Mouse (Mus musculus) ES-E14 (cell line): ENCODE measurements around the gene Gm14190. TPM values are rescaled to one million over a fixed set of nuclear protein-coding genes. Genes with fewer than 3 reads are reported as not detected.

Experiments used
- DNase-seq: peaks from one replicate; pipeline ENCODE4 v3.0.0-alpha.2; 2013; ENCODE audit warnings: low read depth, low spot score
- H3K27ac ChIP-seq: 2 replicates; pipeline ENCODE4 v1.5.1; 2012; ENCODE audit warnings: low read depth, mild to moderate bottlenecking, low read length, moderate library complexity, mixed read lengths; ENCODE audit not compliant: poor library complexity, insufficient read depth, severe bottlenecking
- H3K36me3 ChIP-seq: 2 replicates; pipeline ENCODE4 v1.6.1; 2012; ENCODE audit warnings: mild to moderate bottlenecking, low read length, moderate library complexity, mixed read lengths; ENCODE audit not compliant: control insufficient read depth, poor library complexity, insufficient read depth, severe bottlenecking
- H3K4me1 ChIP-seq, 2 experiments: fragments of 150-350 bp in 1 of 2; sonication (generic) in 1 of 2; 2 replicates each; pipeline ENCODE4 v1.6.1; 2012; ENCODE audit warnings: low read length in 2 of 2, mild to moderate bottlenecking in 1 of 2, mixed read lengths in 1 of 2; ENCODE audit not compliant: control insufficient read depth in 2 of 2, insufficient read depth in 2 of 2, poor library complexity in 1 of 2
- H3K4me3 ChIP-seq, 2 experiments: fragments of 150-350 bp in 1 of 2; sonication (generic) in 1 of 2; 2 replicates each; pipeline ENCODE4 v1.5.1; 2012; ENCODE audit warnings: low read length in 2 of 2, low read depth in 1 of 2, mild to moderate bottlenecking in 1 of 2, mixed read lengths in 1 of 2; ENCODE audit not compliant: insufficient read depth in 1 of 2, poor library complexity in 1 of 2, severe bottlenecking in 1 of 2
- H3K9ac ChIP-seq: 2 replicates; pipeline ENCODE4 v1.6.1; 2012; ENCODE audit warnings: low read depth, mild to moderate bottlenecking, low read length, mixed read lengths; ENCODE audit not compliant: poor library complexity, insufficient read depth, severe bottlenecking
- H3K9me3 ChIP-seq: fragments of 150-350 bp; sonication (generic); 2 replicates; pipeline ENCODE4 v1.6.1; 2012; ENCODE audit warnings: low read depth, mild to moderate bottlenecking, low read length; ENCODE audit not compliant: control insufficient read depth, insufficient read depth
- CHD2 ChIP-seq: IDR thresholded peaks from 2 replicates; pipeline ENCODE4 v1.6.1; 2014; ENCODE audit warnings: mild to moderate bottlenecking, low read depth, low read length, inconsistent platforms
- HCFC1 ChIP-seq: IDR thresholded peaks from 2 replicates; pipeline ENCODE4 v1.6.1; 2012; ENCODE audit warnings: low read length, inconsistent platforms, borderline replicate concordance; ENCODE audit not compliant: insufficient read depth
- MAFK ChIP-seq: IDR thresholded peaks from 2 replicates; pipeline ENCODE4 v1.6.1; 2014; ENCODE audit warnings: mild to moderate bottlenecking, low read depth, low read length, inconsistent platforms; ENCODE audit not compliant: insufficient read depth
- ZC3H11A ChIP-seq: IDR thresholded peaks from 2 replicates; pipeline ENCODE4 v1.6.1; 2012; ENCODE audit warnings: low read depth, mild to moderate bottlenecking, inconsistent platforms, low read length, borderline replicate concordance
- ZNF384 ChIP-seq: IDR thresholded peaks from 2 replicates; pipeline ENCODE4 v1.6.1; 2012; ENCODE audit warnings: low read depth, low read length, inconsistent platforms
- in situ Hi-C, 2 experiments: fragments of 600-800 bp; cut with MboI; formaldehyde crosslinking; loops; one replicate each; pipeline ENCODE4 v1.15.1; 2025; ENCODE audit warnings: low sequenced_read_pairs in 2 of 2, inconsistent platforms in 1 of 2; ENCODE audit not compliant: unreplicated experiment in 2 of 2
- total RNA-seq: library from RNA; depleted of rRNA; stranded (reverse); fragments of 300-350 nt; gene quantifications from 2 replicates; pipeline ENCODE4 v1.2.3, GENCODE M21; 2012; rRNA removed

Gm14190 gene
- total RNA-seq, 1 experiment, result not detected

DNA sequence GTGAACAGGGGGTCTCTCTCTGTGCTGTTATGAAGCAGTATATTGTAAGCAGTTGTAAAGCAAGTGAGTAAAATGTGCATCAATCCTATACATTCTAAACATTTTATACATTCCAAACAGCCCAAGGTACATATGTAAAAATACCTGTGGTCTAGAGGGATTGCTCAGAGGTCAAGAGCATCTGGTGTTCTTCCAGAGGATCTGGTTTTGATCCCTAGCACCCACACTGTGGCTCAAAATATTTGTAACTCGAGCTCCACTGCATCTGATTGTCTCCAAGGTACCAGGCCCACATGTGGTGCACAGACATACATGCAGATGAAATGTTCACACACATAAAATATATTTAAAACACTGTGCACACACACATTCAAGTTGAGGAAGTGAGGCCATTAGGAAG lies 49.6 kb downstream of the Gm14190 start:
- DNase-seq, result no peak
- no peak overlapping the region for H3K9ac ChIP-seq
- in situ Hi-C loops, result no loop called here

More for the DNA sequence above, 49.6 kb downstream of the Gm14190 start:
- H3K9me3 ChIP-seq, result no peaks in the 10 kb centered on the region
- no peaks in the 10 kb centered on the region for H3K36me3 ChIP-seq
- no peak overlapping the region for H3K27ac ChIP-seq
- TF ChIP-seq CHD2, result no peak
- TF ChIP-seq HCFC1, result no peak
- no peak for TF ChIP-seq MAFK
- TF ChIP-seq ZC3H11A, result no peak
- TF ChIP-seq ZNF384, result no peak
- H3K4me3 ChIP-seq, result no peak overlapping the region
- H3K4me1 ChIP-seq, result no peaks in the 10 kb centered on the region

Other genes with a start within 250 kb of the Gm14190 start
- 0.16 and 0.18 TPM in 2 replicates for gene Krt23, start 197.6 kb downstream of the Gm14190 start, total RNA-seq
- not detected in 2 replicates for gene Krt39, start 169.4 kb downstream of the Gm14190 start, total RNA-seq
- gene Krt40, start 147.6 kb downstream of the Gm14190 start, total RNA-seq, result not detected in 2 replicates
- not detected in 2 replicates for gene Krtap3-3, start 139.9 kb downstream of the Gm14190 start, total RNA-seq
- not detected in 2 replicates for gene Krtap3-2, start 133.9 kb downstream of the Gm14190 start, total RNA-seq
- not detected in 2 replicates for gene Gm11939, start 131.3 kb downstream of the Gm14190 start, total RNA-seq
- not detected in 2 replicates for gene Krtap3-1, start 124.1 kb downstream of the Gm14190 start, total RNA-seq
- gene Krtap1-5, start 109.7 kb downstream of the Gm14190 start, total RNA-seq, result not detected in 2 replicates
- gene Krtap1-4, start 107.1 kb downstream of the Gm14190 start, total RNA-seq, result not detected in 2 replicates
- gene Krtap1-3, start 99.4 kb downstream of the Gm14190 start, total RNA-seq, result not detected in 2 replicates
- not detected in 2 replicates for gene Krtap9-3, start 92.6 kb downstream of the Gm14190 start, total RNA-seq
- not detected in 2 replicates for gene Gm11938, start 87.4 kb downstream of the Gm14190 start, total RNA-seq
- not detected in 2 replicates for gene Gm11937, start 80.6 kb downstream of the Gm14190 start, total RNA-seq
- gene Krtap2-4, start 75.9 kb downstream of the Gm14190 start, total RNA-seq, result not detected in 2 replicates
- gene Gm11562, start 70.3 kb downstream of the Gm14190 start, total RNA-seq, result not detected in 2 replicates
- not detected in 2 replicates for gene Krtap4-1, start 62.5 kb downstream of the Gm14190 start, total RNA-seq
- not detected in 2 replicates for gene Krtap4-2, start 55.7 kb downstream of the Gm14190 start, total RNA-seq
- gene Krtap4-7, start 46.7 kb downstream of the Gm14190 start, total RNA-seq, result not detected in 2 replicates
- not detected in 2 replicates for gene Gm11555, start 40.5 kb downstream of the Gm14190 start, total RNA-seq
- gene Gm11563, start 31.8 kb downstream of the Gm14190 start, total RNA-seq, result not detected in 2 replicates
- not detected in 2 replicates for gene Krtap4-6, start 24.8 kb downstream of the Gm14190 start, total RNA-seq
- gene Gm14180, start 43.5 kb upstream of the Gm14190 start, total RNA-seq, result not detected in 2 replicates
- gene Gm11595, start 82.2 kb upstream of the Gm14190 start, total RNA-seq, result not detected in 2 replicates
- not detected in 2 replicates for gene Krtap4-8, start 90.0 kb upstream of the Gm14190 start, total RNA-seq
- not detected in 2 replicates for gene Krtap4-9, start 94.5 kb upstream of the Gm14190 start, total RNA-seq
- gene Gm11596, start 102.7 kb upstream of the Gm14190 start, total RNA-seq, result not detected in 2 replicates
- gene Gm11569, start 108.2 kb upstream of the Gm14190 start, total RNA-seq, result not detected in 2 replicates
- gene Gm11554, start 113.7 kb upstream of the Gm14190 start, total RNA-seq, result not detected in 2 replicates
- gene Krtap4-13, start 119.2 kb upstream of the Gm14190 start, total RNA-seq, result 1.3 and 1.5 TPM in 2 replicates
- 0.89 and 1.4 TPM in 2 replicates for gene Gm11564, start 124.9 kb upstream of the Gm14190 start, total RNA-seq
- not detected in 2 replicates for gene 2300003K06Rik, start 147.3 kb upstream of the Gm14190 start, total RNA-seq
- not detected in 2 replicates for gene Krtap4-16, start 160.9 kb upstream of the Gm14190 start, total RNA-seq
- not detected in 2 replicates for gene Gm11568, start 167.2 kb upstream of the Gm14190 start, total RNA-seq
- not detected in 2 replicates for gene Gm11559, start 173.7 kb upstream of the Gm14190 start, total RNA-seq
- not detected in 2 replicates for gene Krtap9-1, start 182.6 kb upstream of the Gm14190 start, total RNA-seq
- gene Gm11567, start 188.4 kb upstream of the Gm14190 start, total RNA-seq, result not detected in 2 replicates
- not detected in 2 replicates for gene Krtap31-1, start 217.2 kb upstream of the Gm14190 start, total RNA-seq
- gene Gm11565, start 224.0 kb upstream of the Gm14190 start, total RNA-seq, result not detected in 2 replicates
- not detected in 2 replicates for gene Krtap31-2, start 245.6 kb upstream of the Gm14190 start, total RNA-seq